Mouse (Mus musculus) neural tube, embryonic 12.5 days (tissue): ENCODE data around the gene Pdxk. TPM values are rescaled to one million over a fixed set of nuclear protein-coding genes. Genes with fewer than 3 reads are reported as not detected.

Experiments
- ATAC-seq: fragments of 200-750 bp; cut with Nextera tagmentation; 2 replicates; pipeline ENCODE4 v1.8.0; 2017; ENCODE audit warnings: low read depth, mild to moderate bottlenecking, moderate TSS enrichment, moderate library complexity; ENCODE audit not compliant: low FRiP score
- H3K27ac ChIP-seq: fragments of 300-500 bp; sonication (generic); 2 replicates; pipeline ENCODE4 v1.5.1; 2016
- H3K27me3 ChIP-seq: fragments of 300-500 bp; sonication (generic); replicated peaks from 2 replicates; pipeline ENCODE4 v1.6.1; 2016; ENCODE audit warnings: mild to moderate bottlenecking
- H3K36me3 ChIP-seq: fragments of 300-500 bp; sonication (generic); 2 replicates; pipeline ENCODE4 v1.6.1; 2016; ENCODE audit warnings: mild to moderate bottlenecking
- H3K4me1 ChIP-seq: fragments of 300-500 bp; sonication (generic); 2 replicates; pipeline ENCODE4 v1.6.1; 2016
- H3K4me2 ChIP-seq: fragments of 300-500 bp; sonication (generic); replicated peaks from 2 replicates; pipeline ENCODE4 v1.6.1; 2016; ENCODE audit warnings: mild to moderate bottlenecking
- H3K4me3 ChIP-seq: fragments of 300-500 bp; sonication (generic); 2 replicates; pipeline ENCODE4 v1.5.1; 2016
- H3K9ac ChIP-seq: fragments of 300-500 bp; sonication (generic); 2 replicates; pipeline ENCODE4 v1.6.1; 2016; ENCODE audit warnings: mild to moderate bottlenecking
- H3K9me3 ChIP-seq: fragments of 300-500 bp; sonication (generic); 2 replicates; pipeline ENCODE4 v1.6.1; 2016; ENCODE audit warnings: mild to moderate bottlenecking
- WGBS: fragments of 180-500 bp; shearing (Covaris S2); methylation state at CpG from one replicate; pipeline ENCODE4 v1.1.7; 2016; 5-methylcytosine and 5-hydroxymethylcytosine counted together
- polyA plus RNA-seq: library from polyadenylated mRNA; unstranded; fragments of >200 nt; fragmentation: Nextera tagmentation; extraction: Ambion mirVana; gene quantifications from 2 replicates; pipeline ENCODE4 v1.2.1, GENCODE M21; 2016

Pdxk gene
- polyA plus RNA-seq, 1 experiment from 2014 or later: 9.0 TPM

- Histone ChIP-seq H3K27ac (no peak overlapping the region), H3K4me1 (peaks cover 6% of the 10 kb centered on the region; the same call in 1 of the 2 replicates), H3K4me3 (no peak overlapping the region), H3K36me3 (no peaks in the 10 kb centered on the region), H3K4me2 (peak overlapping the region; percentile 40), H3K27me3 (no peaks in the 10 kb centered on the region; the same call in 1 of the 2 replicates), H3K9me3 (no peaks in the 10 kb centered on the region), H3K9ac (no peak overlapping the region)
- 34% methylated on average over 15 of the region's 15 CpGs for WGBS
- no peak for ATAC-seq
Observed at GRCm38 (mm10) chr10:78470582-78471313, 6.0 kb upstream of the Pdxk start.

GRCm38 (mm10) chr10:78467761-78468310, 3.1 kb upstream of the Pdxk start:
- Histone ChIP-seq H3K4me1 (peaks cover 18% of the 10 kb centered on the region), H3K4me2 (no peak overlapping the region), H3K27me3 (peaks cover 3% of the 10 kb centered on the region; the same call in 1 of the 2 replicates), H3K9me3 (no peaks in the 10 kb centered on the region), H3K9ac (no peak overlapping the region), H3K27ac (no peak overlapping the region), H3K4me3 (no peak overlapping the region), H3K36me3 (no peaks in the 10 kb centered on the region)
- no peak for ATAC-seq
- 49% methylated on average over 2 of the region's 2 CpGs for WGBS

- no peak overlapping the region for H3K4me2 ChIP-seq
- no peaks in the 10 kb centered on the region for H3K9me3 ChIP-seq
Observed at GRCm38 (mm10) chr10:78466647-78467046, 1.9 kb upstream of the Pdxk start.

GRCm38 (mm10) chr10:78465472-78465871, 697 bp upstream of the Pdxk start:
- H3K27ac ChIP-seq: no peak overlapping the region
- H3K36me3 ChIP-seq: no peaks in the 10 kb centered on the region
- H3K4me2 ChIP-seq: peak overlapping the region; percentile 99
- H3K4me1 ChIP-seq: peaks cover 13% of the 10 kb centered on the region
- H3K9ac ChIP-seq: no peak overlapping the region
- no peak for ATAC-seq
- no peak overlapping the region for H3K4me3 ChIP-seq
- no peaks in the 10 kb centered on the region for H3K9me3 ChIP-seq
- WGBS: 74% methylated on average over 3 of the region's 3 CpGs
- H3K27me3 ChIP-seq: peaks cover 3% of the 10 kb centered on the region; the same call in 1 of the 2 replicates

More at GRCm38 (mm10) chr10:78466647-78467046, 1.9 kb upstream of the Pdxk start:
- Histone ChIP-seq H3K4me3 (no peak overlapping the region), H3K36me3 (no peaks in the 10 kb centered on the region), H3K27ac (no peak overlapping the region), H3K27me3 (peaks cover 3% of the 10 kb centered on the region; the same call in 1 of the 2 replicates), H3K4me1 (peaks cover 18% of the 10 kb centered on the region), H3K9ac (no peak overlapping the region)
- 86% methylated on average over 9 of the region's 9 CpGs for WGBS
- no peak for ATAC-seq

GRCm38 (mm10) chr10:78464201-78464791, 479 bp downstream of the Pdxk start:
- peaks cover 3% of the 10 kb centered on the region; the same call in 1 of the 2 replicates for H3K27me3 ChIP-seq
- H3K4me1 ChIP-seq: peaks cover 12% of the 10 kb centered on the region
- no peak overlapping the region for H3K27ac ChIP-seq
- H3K9me3 ChIP-seq: no peaks in the 10 kb centered on the region
- ATAC-seq: peak; percentile 52
- WGBS: 2% methylated on average over 32 of the region's 32 CpGs
- no peaks in the 10 kb centered on the region for H3K36me3 ChIP-seq
- H3K9ac ChIP-seq: peak overlapping the region; percentile 59
- H3K4me2 ChIP-seq: peak overlapping the region; percentile 99
- peak overlapping the region; percentile 61 for H3K4me3 ChIP-seq

- peak overlapping the region; percentile 59; the same call in 1 of the 2 replicates for H3K9ac ChIP-seq
Observed at GRCm38 (mm10) chr10:78463769-78464167, 1.0 kb downstream of the Pdxk start.

GRCm38 (mm10) chr10:78462945-78463768, 1.6 kb downstream of the Pdxk start:
- no peaks in the 10 kb centered on the region for H3K9me3 ChIP-seq
- H3K27ac ChIP-seq: no peak overlapping the region
- peaks cover 20% of the 10 kb centered on the region for H3K4me1 ChIP-seq
- peak overlapping the region; percentile 99 for H3K4me2 ChIP-seq
- no peak overlapping the region for H3K9ac ChIP-seq
- no peak overlapping the region for H3K4me3 ChIP-seq
- H3K27me3 ChIP-seq: peaks cover 3% of the 10 kb centered on the region; the same call in 1 of the 2 replicates
- 85% methylated on average over 8 of the region's 8 CpGs for WGBS
- H3K36me3 ChIP-seq: no peaks in the 10 kb centered on the region
- ATAC-seq: no peak

More at GRCm38 (mm10) chr10:78463769-78464167, 1.0 kb downstream of the Pdxk start:
- H3K27ac ChIP-seq: no peak overlapping the region
- 80% methylated on average over 3 of the region's 3 CpGs for WGBS
- H3K4me1 ChIP-seq: peaks cover 15% of the 10 kb centered on the region
- H3K4me3 ChIP-seq: peak overlapping the region; percentile 61
- no peaks in the 10 kb centered on the region for H3K36me3 ChIP-seq
- H3K4me2 ChIP-seq: peak overlapping the region; percentile 99
- no peak for ATAC-seq
- H3K9me3 ChIP-seq: no peaks in the 10 kb centered on the region
- H3K27me3 ChIP-seq: peaks cover 3% of the 10 kb centered on the region; the same call in 1 of the 2 replicates

GRCm38 (mm10) chr10:78461767-78462166, 3.0 kb downstream of the Pdxk start:
- 0 out of 2 replicates have a peak, but pooled peaks cover 3% of the 10 kb centered on the region for H3K27me3 ChIP-seq
- no peaks in the 10 kb centered on the region for H3K36me3 ChIP-seq
- H3K4me2 ChIP-seq: no peak overlapping the region
- no peak overlapping the region for H3K9ac ChIP-seq
- H3K9me3 ChIP-seq: no peaks in the 10 kb centered on the region
- WGBS: 73% methylated on average over 4 of the region's 4 CpGs
- no peak overlapping the region for H3K4me3 ChIP-seq
- no peak overlapping the region for H3K27ac ChIP-seq
- ATAC-seq: no peak
- H3K4me1 ChIP-seq: peaks cover 28% of the 10 kb centered on the region

GRCm38 (mm10) chr10:78460463-78460862, 4.3 kb downstream of the Pdxk start:
- no peak for ATAC-seq
- Histone ChIP-seq H3K4me3 (no peak overlapping the region), H3K27me3 (0 out of 2 replicates have a peak, but pooled peaks cover 3% of the 10 kb centered on the region), H3K4me2 (no peak overlapping the region), H3K36me3 (no peaks in the 10 kb centered on the region), H3K27ac (no peak overlapping the region), H3K4me1 (peaks cover 28% of the 10 kb centered on the region), H3K9me3 (no peaks in the 10 kb centered on the region), H3K9ac (no peak overlapping the region)
- WGBS: 69% methylated on average over 5 of the region's 5 CpGs

GRCm38 (mm10) chr10:78458348-78459111, 6.2 kb downstream of the Pdxk start:
- no peak overlapping the region for H3K9ac ChIP-seq
- peaks cover 18% of the 10 kb centered on the region for H3K4me1 ChIP-seq
- H3K36me3 ChIP-seq: no peaks in the 10 kb centered on the region
- H3K9me3 ChIP-seq: no peaks in the 10 kb centered on the region
- ATAC-seq: no peak
- H3K4me2 ChIP-seq: 0 out of 2 replicates have a peak overlapping the region, but pooled peaks have one; percentile 9
- no peaks in the 10 kb centered on the region for H3K27me3 ChIP-seq
- 64% methylated on average over 5 of the region's 5 CpGs for WGBS
- H3K27ac ChIP-seq: no peak overlapping the region
- H3K4me3 ChIP-seq: no peak overlapping the region
